Comparison of ENCODE assay signal across 22 mouse cellular contexts in genomic region chr1:131206342-131206741, GRCm38 (mm10). TPM values are rescaled to one million over a fixed set of nuclear protein-coding genes. Genes with fewer than 3 reads are reported as not detected.
DNase-seq lines count a peak whose midpoint lies in the region; ATAC-seq and TF ChIP-seq lines count a peak whose summit lies in the region.
"Had no signal": no experiment of that assay in that cellular context is flagged by ENCODE, and none has a peak within 500 bp of the region (broad histone marks: within the 10 kb centered on the region; RNA-seq: fewer than 3 reads in every experiment).

No protein-coding gene starts in this region.

- H3K4me3 ChIP-seq in liver, adult 2 months (ENCODE audit: insufficient read depth, low read depth, low read length), result no peak overlapping the region
- no peak overlapping the region for H3K4me3 ChIP-seq in stomach, embryonic 16.5 days (replicated peaks; ENCODE audit: low read length)
- H3K4me3 ChIP-seq: embryonic facial prominence, embryonic 10.5 days; embryonic facial prominence, embryonic 12.5 days; forebrain, embryonic 10.5 days; forebrain, embryonic 12.5 days had no signal

- ATAC-seq in stomach, embryonic 16.5 days (ENCODE audit: insufficient read depth, low FRiP score), result no peak
- ATAC-seq: forebrain, embryonic 14.5 days; forebrain, embryonic 16.5 days had no signal

- no peak overlapping the region for H3K4me2 ChIP-seq in stomach, embryonic 16.5 days (ENCODE audit: low read depth, low read length)
- H3K4me2 ChIP-seq: embryonic facial prominence, embryonic 12.5 days; forebrain, embryonic 12.5 days had no signal

- no peaks in the 10 kb centered on the region for H3K27me3 ChIP-seq in liver, adult 2 months (ENCODE audit: control insufficient read depth, insufficient read depth, low read length)
- H3K27me3 ChIP-seq in stomach, embryonic 16.5 days (ENCODE audit: control insufficient read depth, insufficient read depth, low read length), result no peaks in the 10 kb centered on the region
- H3K27me3 ChIP-seq: embryonic facial prominence, embryonic 12.5 days; forebrain, embryonic 12.5 days had no signal

- H3K9ac ChIP-seq in liver, adult 2 months (ENCODE audit: low read depth, low read length), result no peak overlapping the region
- no peak overlapping the region for H3K9ac ChIP-seq in stomach, embryonic 16.5 days (ENCODE audit: low read length)
- H3K9ac ChIP-seq: embryonic facial prominence, embryonic 12.5 days; forebrain, embryonic 12.5 days had no signal

- no peak for TF ChIP-seq POLR2A in liver, adult 2 months (IDR thresholded peaks at IDR 0.05; ENCODE audit: extremely low read depth, insufficient read depth, low read length)

- no peaks in the 10 kb centered on the region for H3K36me3 ChIP-seq in liver, adult 2 months (ENCODE audit: control insufficient read depth, insufficient read depth, low read length)
- H3K36me3 ChIP-seq in stomach, embryonic 16.5 days (ENCODE audit: control insufficient read depth, insufficient read depth, low read length), result no peaks in the 10 kb centered on the region
- H3K36me3 ChIP-seq: embryonic facial prominence, embryonic 10.5 days; embryonic facial prominence, embryonic 12.5 days; forebrain, embryonic 10.5 days; forebrain, embryonic 12.5 days had no signal

- H3K4me1 ChIP-seq in liver, adult 2 months (ENCODE audit: control insufficient read depth, insufficient read depth, low read length), result peaks cover 11% of the 10 kb centered on the region
- H3K4me1 ChIP-seq in stomach, embryonic 16.5 days (ENCODE audit: control insufficient read depth, insufficient read depth, low read length), result peaks cover 10% of the 10 kb centered on the region
- H3K4me1 ChIP-seq: embryonic facial prominence, embryonic 12.5 days; forebrain, embryonic 10.5 days; forebrain, embryonic 12.5 days had no signal

- no peaks in the 10 kb centered on the region; the same call in 1 of the 2 replicates for H3K79me2 ChIP-seq in liver, adult 2 months (ENCODE audit: control insufficient read depth, insufficient read depth, low read length)

- H3K27ac ChIP-seq in liver, adult 2 months (replicated peaks; ENCODE audit: insufficient read depth, low read depth, low read length), result peak overlapping the region; percentile 19; the same call in 1 of the 2 replicates
- peak overlapping the region; percentile 37 for H3K27ac ChIP-seq in stomach, embryonic 16.5 days (ENCODE audit: low read length)
- H3K27ac ChIP-seq: embryonic facial prominence, embryonic 10.5 days; embryonic facial prominence, embryonic 12.5 days; forebrain, embryonic 10.5 days; forebrain, embryonic 12.5 days had no signal

- peak; percentile 69 for DNase-seq in liver, adult 2 months (ENCODE audit: extremely low read depth, low read depth, low spot score)
- no peak for DNase-seq in liver
- DNase-seq in fat pad, adult 2 months (ENCODE audit: extremely low read depth, low read depth, low spot score), result peak; percentile 90
- DNase-seq in induced T-regulatory cell, adult 2 months (ENCODE audit: low read depth), result peak; percentile 30
- DNase-seq in neural tube, embryonic 10.5 days (ENCODE audit: extremely low spot score, low spot score), result no peak
- DNase-seq in kidney, postnatal 14 days, result no peak
- DNase-seq in left cerebral cortex, adult 11 months (ENCODE audit: low spot score), result no peak
- DNase-seq: adrenal gland, adult 2 months; adrenal gland, postnatal 10 days; adrenal gland, postnatal 36 days; cerebellum, adult 11-12 months; cerebellum, adult 2 months; cerebellum, adult 9-10 months; cerebellum, postnatal 10 days; cerebellum, postnatal 25 days had no signal

- 34% methylated on average over 5 of the region's 5 CpGs for WGBS in liver, adult 2 months
- 66% methylated on average over 5 of the region's 5 CpGs for WGBS in stomach, embryonic 16.5 days

- no peak for TF ChIP-seq CTCF in liver, adult 2 months (IDR thresholded peaks at IDR 0.05; ENCODE audit: low read depth, low read length)

- H3K9me3 ChIP-seq in stomach, embryonic 16.5 days (replicated peaks; ENCODE audit: control insufficient read depth, low read length), result no peaks in the 10 kb centered on the region
- H3K9me3 ChIP-seq: embryonic facial prominence, embryonic 10.5 days; embryonic facial prominence, embryonic 12.5 days; forebrain, embryonic 10.5 days; forebrain, embryonic 12.5 days had no signal

RNA-seq across cellular contexts. Expression of gene Rassf5, which starts 38.7 kb away (rescaled TPM):
- total RNA-seq in liver, adult 2 months (2014; rRNA removed), result 3.4 and 5.6 TPM in 2 replicates
- 6.1 and 8.4 TPM in 2 replicates for polyA plus RNA-seq in liver, adult 2 months (2012; rRNA removed)
- 7.0 and 7.1 TPM in 2 replicates for polyA plus RNA-seq in stomach, embryonic 16.5 days (2015; fragmentation: Nextera tagmentation; extraction: Ambion mirVana)

RNA-seq across cellular contexts. Expression of gene Eif2d, which starts 53.4 kb away (rescaled TPM):
- total RNA-seq in liver, adult 2 months (2014; rRNA removed), result 20.9 and 25.6 TPM in 2 replicates
- polyA plus RNA-seq in liver, adult 2 months (2012; rRNA removed), result 24.0 and 28.9 TPM in 2 replicates
- 62.1 and 64.0 TPM in 2 replicates for polyA plus RNA-seq in stomach, embryonic 16.5 days (2015; fragmentation: Nextera tagmentation; extraction: Ambion mirVana)

Comparison
In these comparisons a context has a peak if more than half of its experiments do, and no peak if none do; other contexts are left out.
1. DNase-seq: peak in liver, adult 2 months (single experiment), fat pad, adult 2 months (single experiment) and induced T-regulatory cell, adult 2 months (single experiment); none in liver (single experiment), neural tube, embryonic 10.5 days (single experiment), kidney, postnatal 14 days (single experiment) and left cerebral cortex, adult 11 months (single experiment).